Comparison of ENCODE assay signal across 14 mouse cellular contexts in the genomic region with DNA sequence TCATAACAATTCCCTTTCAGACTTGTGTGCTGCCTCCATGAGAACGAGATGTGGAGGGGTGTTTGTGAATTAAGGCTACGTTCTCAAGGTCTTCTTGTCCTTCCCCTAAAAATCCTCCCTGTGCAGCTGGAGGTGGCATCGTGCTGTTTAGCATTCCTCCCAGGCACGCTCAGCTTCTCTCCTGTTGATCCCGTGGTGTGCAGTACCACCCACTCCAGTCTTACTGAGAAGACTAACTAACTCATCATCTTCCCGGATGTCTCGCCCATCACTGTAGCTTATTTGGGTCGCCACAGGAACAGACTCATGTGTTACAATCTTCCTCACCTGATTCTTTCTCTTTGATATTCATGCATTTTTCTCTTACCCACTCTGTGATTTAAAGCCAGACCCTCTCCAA.
DNase-seq lines count a peak whose midpoint lies in the region.
"Had no signal": no experiment of that assay in that cellular context is flagged by ENCODE, and none has a peak within 500 bp of the region (broad histone marks: within the 10 kb centered on the region; RNA-seq: fewer than 3 reads in every experiment).

No protein-coding gene starts in this region.

- peak; percentile 44 to 65 for DNase-seq in left cerebral cortex, adult 18-20 months (ENCODE audit: low spot score in 2 of 2)
- DNase-seq in left cerebral cortex, postnatal 4 days: no peak
- DNase-seq in frontal cortex, postnatal 10 days (ENCODE audit: low spot score in 2 of 2): peak; percentile 25 to 50
- peak; percentile 47 to 79 for DNase-seq in left cerebral cortex, postnatal 14 days (ENCODE audit: low spot score in 2 of 2)
- peak; percentile 74 for DNase-seq in telencephalon, adult 2 months (ENCODE audit: low read depth, low spot score)
- DNase-seq in spleen, postnatal 14 days (ENCODE audit: low spot score in 2 of 2): no peak
- DNase-seq in adrenal gland, adult 18-20 months (ENCODE audit: low spot score in 2 of 2): no peak
- DNase-seq: B cell, adult 2 months; cerebellum, adult 9-10 months; heart, adult 2 months; heart, postnatal 4 days; kidney, postnatal 36 days; thymus, adult 18-20 months; thymus, postnatal 4 days had no signal

- intact Hi-C loops in left cerebral cortex, postnatal 4 days (cut with DNase I): loop anchor here (10.0 kb wide), 1 partner anchor 60 kb away; no protein-coding TSS in a partner anchor
- intact Hi-C loops in left cerebral cortex, postnatal 14 days (cut with DNase I): loop anchor here (5.0 kb wide), 1 partner anchor 62 kb away; no protein-coding TSS in a partner anchor

Comparison
In these comparisons a context has a peak if more than half of its experiments do, and no peak if none do; other contexts are left out.
1. DNase-seq: peak in left cerebral cortex, adult 18-20 months (2 of 2), frontal cortex, postnatal 10 days (2 of 2), left cerebral cortex, postnatal 14 days (2 of 2) and telencephalon, adult 2 months (single experiment); none in left cerebral cortex, postnatal 4 days (single experiment), spleen, postnatal 14 days (0 of 2) and adrenal gland, adult 18-20 months (0 of 2).